Mouse (Mus musculus) megakaryocyte, embryonic 14.5 days (primary cell): ENCODE data around the gene Hspb3.

ENCODE experiments used
- FLI1 ChIP-seq: IDR thresholded peaks from 2 replicates; pipeline ENCODE4 v1.6.1; 2012; ENCODE audit warnings: low read length, inconsistent platforms, mixed read lengths
- GATA1 ChIP-seq: IDR thresholded peaks from 3 replicates; pipeline ENCODE4 v1.6.1; 2012; ENCODE audit warnings: mixed read lengths, low read length, inconsistent platforms, borderline replicate concordance

GRCm38 (mm10) chr13:113613882-113614281 is 49.6 kb downstream of the Hspb3 start:
- TF ChIP-seq GATA1 (no peak), FLI1 (no peak)
